In genomic region chr13:89286696-89287305, GRCm38 (mm10) we compare ENCODE assay signal across 14 mouse cellular contexts.
DNase-seq lines count a peak whose midpoint lies in the region.
"Had no signal": no experiment of that assay in that cellular context is flagged by ENCODE, and none has a peak within 500 bp of the region (broad histone marks: within the 10 kb centered on the region; RNA-seq: fewer than 3 reads in every experiment).

No protein-coding gene starts in this region.

- intact Hi-C loops in left cerebral cortex, postnatal 36 days (cut with DNase I): no loop called here

- peak; percentile 14 for DNase-seq in layer of hippocampus, adult 9-11 months
- no peak for DNase-seq in layer of hippocampus, postnatal 25 days (ENCODE audit: extremely low spot score in 1 of 2, low spot score in 1 of 2)
- DNase-seq in frontal cortex, postnatal 14 days (ENCODE audit: low spot score in 2 of 2): peak; percentile 7
- DNase-seq in left cerebral cortex, postnatal 36 days (ENCODE audit: low spot score in 2 of 2): peak; percentile 20 to 24
- peak; percentile 74 for DNase-seq in telencephalon, adult 2 months (ENCODE audit: low read depth, low spot score)
- no peak for DNase-seq in urinary bladder, postnatal 14 days (ENCODE audit: low spot score)
- DNase-seq in kidney, postnatal 36 days: no peak
- DNase-seq: adrenal gland, postnatal 25 days; cerebellum, adult 11-12 months; cerebellum, postnatal 25 days; gastrocnemius, postnatal 36 days; kidney, adult 11 months; midbrain, embryonic 14.5 days; thymus, postnatal 4 days had no signal

Comparison
In these comparisons a context has a peak if more than half of its experiments do, and no peak if none do; other contexts are left out.
1. DNase-seq: peak in layer of hippocampus, adult 9-11 months (single experiment), frontal cortex, postnatal 14 days (2 of 2), left cerebral cortex, postnatal 36 days (2 of 2) and telencephalon, adult 2 months (single experiment); none in layer of hippocampus, postnatal 25 days (0 of 2), urinary bladder, postnatal 14 days (single experiment) and kidney, postnatal 36 days (0 of 2).